ENCODE assay signal across 20 mouse cellular contexts in the genomic region with DNA sequence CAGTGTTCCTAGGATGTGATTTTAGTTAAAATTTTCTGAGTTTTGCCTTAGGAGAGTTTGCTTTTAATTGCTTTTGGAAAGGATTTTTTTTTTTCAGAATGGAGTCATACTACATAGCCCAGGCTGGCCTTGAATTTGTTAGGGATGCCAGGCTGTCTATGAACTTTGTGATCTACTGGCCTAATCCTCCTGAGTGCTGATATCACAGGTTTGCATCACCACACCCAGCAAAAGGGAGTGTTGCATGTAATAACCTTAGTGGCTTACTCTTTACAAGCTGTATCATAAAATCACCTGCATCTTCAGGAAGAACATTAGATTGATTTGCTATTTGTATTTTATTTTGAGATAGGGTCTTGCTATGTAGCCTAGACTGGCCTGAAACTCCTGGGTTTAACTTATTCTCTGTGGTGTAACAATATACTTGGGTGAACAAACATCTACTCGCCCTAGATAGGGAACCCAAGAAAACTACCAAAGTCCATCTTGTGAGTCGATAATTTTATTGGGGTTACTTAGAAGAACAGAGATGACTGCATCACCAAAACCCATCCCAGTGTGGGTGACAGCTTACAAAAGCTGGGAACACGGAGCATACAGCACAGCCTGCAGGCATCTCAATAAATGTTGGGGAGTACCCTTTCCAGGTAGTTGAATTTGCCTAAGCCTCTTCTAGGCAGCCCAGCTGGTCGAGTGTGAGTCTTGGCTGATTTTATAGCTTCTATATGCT. TPM values are rescaled to one million over a fixed set of nuclear protein-coding genes. Genes with fewer than 3 reads are reported as not detected.
DNase-seq lines count a peak whose midpoint lies in the region; ATAC-seq and TF ChIP-seq lines count a peak whose summit lies in the region.
"Had no signal": no experiment of that assay in that cellular context is flagged by ENCODE, and none has a peak within 500 bp of the region (broad histone marks: within the 10 kb centered on the region; RNA-seq: fewer than 3 reads in every experiment).

No protein-coding gene starts in this region.

- no peaks in the 10 kb centered on the region for H3K27me3 ChIP-seq in intestine, embryonic 15.5 days (replicated peaks)
- no peaks in the 10 kb centered on the region for H3K27me3 ChIP-seq in intestine, postnatal 0 days (replicated peaks; ENCODE audit: control insufficient read depth, insufficient read depth, low read length)
- H3K27me3 ChIP-seq in kidney, embryonic 16.5 days (ENCODE audit: insufficient read depth, low read length) = peaks cover 12% of the 10 kb centered on the region; the same call in 1 of the 2 replicates
- H3K27me3 ChIP-seq in stomach, postnatal 0 days (ENCODE audit: control insufficient read depth, insufficient read depth, low read length) = no peaks in the 10 kb centered on the region
- H3K27me3 ChIP-seq: embryonic facial prominence, embryonic 12.5 days; forebrain, embryonic 13.5 days; forebrain, embryonic 15.5 days had no signal

- no peaks in the 10 kb centered on the region for H3K36me3 ChIP-seq in intestine, embryonic 15.5 days
- no peaks in the 10 kb centered on the region for H3K36me3 ChIP-seq in intestine, postnatal 0 days (ENCODE audit: control insufficient read depth, insufficient read depth)
- H3K36me3 ChIP-seq in kidney, embryonic 16.5 days (ENCODE audit: insufficient read depth, low read length) = no peaks in the 10 kb centered on the region
- H3K36me3 ChIP-seq in stomach, postnatal 0 days (ENCODE audit: control insufficient read depth, insufficient read depth, low read length) = no peaks in the 10 kb centered on the region
- H3K36me3 ChIP-seq: embryonic facial prominence, embryonic 10.5 days; embryonic facial prominence, embryonic 12.5 days; forebrain, embryonic 15.5 days; G1E had no signal

- peak; percentile 8 for DNase-seq in A20 (ENCODE audit: low read depth, low spot score)
- DNase-seq in c-Kit-positive CD71-positive TER-119-positive erythroid progenitor cells, embryonic 14.5 days (ENCODE audit: low spot score) = no peak
- no peak for DNase-seq in stomach, postnatal 0 days (ENCODE audit: low spot score)
- DNase-seq: adrenal gland, adult 2 months; adrenal gland, postnatal 10 days; adrenal gland, postnatal 25 days; cerebellum, adult 11-12 months; cerebellum, adult 2 months; cerebellum, adult 9-10 months; cerebellum, postnatal 10 days; cerebellum, postnatal 25 days; forebrain, postnatal 0 days had no signal

- TF ChIP-seq CTCF in intestine, postnatal 0 days (IDR thresholded peaks at IDR 0.05; ENCODE audit: low read depth) = no peak
- no peak for TF ChIP-seq CTCF in stomach, postnatal 0 days (IDR thresholded peaks at IDR 0.05; ENCODE audit: low read depth)

- H3K4me1 ChIP-seq in intestine, embryonic 15.5 days (replicated peaks) = no peaks in the 10 kb centered on the region
- H3K4me1 ChIP-seq in intestine, postnatal 0 days (replicated peaks; ENCODE audit: control insufficient read depth, insufficient read depth, low read length) = no peaks in the 10 kb centered on the region
- H3K4me1 ChIP-seq in kidney, embryonic 16.5 days (ENCODE audit: insufficient read depth, low read length) = no peaks in the 10 kb centered on the region
- no peaks in the 10 kb centered on the region for H3K4me1 ChIP-seq in stomach, postnatal 0 days (replicated peaks; ENCODE audit: control insufficient read depth, insufficient read depth)
- H3K4me1 ChIP-seq: embryonic facial prominence, embryonic 10.5 days; embryonic facial prominence, embryonic 12.5 days; forebrain, embryonic 13.5 days; forebrain, embryonic 15.5 days had no signal

- peak; percentile 62 for ATAC-seq in intestine, embryonic 15.5 days
- peak; percentile 83 for ATAC-seq in intestine, postnatal 0 days
- ATAC-seq in kidney, embryonic 16.5 days (ENCODE audit: low FRiP score, low TSS enrichment) = no peak
- no peak for ATAC-seq in stomach, postnatal 0 days (ENCODE audit: low FRiP score, low TSS enrichment)
- ATAC-seq: forebrain, embryonic 13.5 days; forebrain, embryonic 15.5 days; forebrain, postnatal 0 days had no signal

- H3K9me3 ChIP-seq in intestine, embryonic 15.5 days = no peaks in the 10 kb centered on the region
- no peaks in the 10 kb centered on the region for H3K9me3 ChIP-seq in intestine, postnatal 0 days (ENCODE audit: control insufficient read depth)
- H3K9me3 ChIP-seq in kidney, embryonic 16.5 days (ENCODE audit: low read length) = no peaks in the 10 kb centered on the region
- H3K9me3 ChIP-seq in stomach, postnatal 0 days (ENCODE audit: control insufficient read depth, low read length) = no peaks in the 10 kb centered on the region
- H3K9me3 ChIP-seq: embryonic facial prominence, embryonic 10.5 days; embryonic facial prominence, embryonic 12.5 days; forebrain, embryonic 13.5 days; forebrain, embryonic 15.5 days; G1E had no signal

- TF ChIP-seq EP300 in stomach, postnatal 0 days (optimal IDR thresholded peaks at IDR 0.05) = no peak

- no peak overlapping the region for H3K9ac ChIP-seq in intestine, embryonic 15.5 days
- H3K9ac ChIP-seq in intestine, postnatal 0 days (ENCODE audit: low read depth, low read length) = no peak overlapping the region
- no peak overlapping the region for H3K9ac ChIP-seq in kidney, embryonic 16.5 days (replicated peaks; ENCODE audit: low read length)
- no peak overlapping the region for H3K9ac ChIP-seq in stomach, postnatal 0 days (ENCODE audit: low read length)
- H3K9ac ChIP-seq: embryonic facial prominence, embryonic 12.5 days; forebrain, embryonic 13.5 days; forebrain, embryonic 15.5 days; forebrain, postnatal 0 days had no signal

- no peak overlapping the region for H3K4me2 ChIP-seq in intestine, embryonic 15.5 days (replicated peaks)
- H3K4me2 ChIP-seq in intestine, postnatal 0 days (replicated peaks; ENCODE audit: low read depth) = no peak overlapping the region
- H3K4me2 ChIP-seq in kidney, embryonic 16.5 days (replicated peaks; ENCODE audit: low read depth, low read length) = no peak overlapping the region
- no peak overlapping the region for H3K4me2 ChIP-seq in stomach, postnatal 0 days (replicated peaks; ENCODE audit: low read depth)
- H3K4me2 ChIP-seq: embryonic facial prominence, embryonic 12.5 days; forebrain, embryonic 13.5 days; forebrain, embryonic 15.5 days had no signal

- no peak overlapping the region for H3K4me3 ChIP-seq in intestine, embryonic 15.5 days (replicated peaks)
- H3K4me3 ChIP-seq in intestine, postnatal 0 days (ENCODE audit: low read depth, low read length) = no peak overlapping the region
- no peak overlapping the region for H3K4me3 ChIP-seq in kidney, embryonic 16.5 days (ENCODE audit: low read length)
- H3K4me3 ChIP-seq in stomach, postnatal 0 days (ENCODE audit: low read depth, low read length) = no peak overlapping the region
- H3K4me3 ChIP-seq: embryonic facial prominence, embryonic 10.5 days; embryonic facial prominence, embryonic 12.5 days; forebrain, embryonic 13.5 days; forebrain, embryonic 15.5 days had no signal

- WGBS in intestine, embryonic 15.5 days = 41% methylated on average over 4 of the region's 4 CpGs
- WGBS in intestine, postnatal 0 days = 28% methylated on average over 4 of the region's 4 CpGs
- 54% methylated on average over 4 of the region's 4 CpGs for WGBS in kidney, embryonic 16.5 days
- WGBS in stomach, postnatal 0 days = 55% methylated on average over 4 of the region's 4 CpGs

- no peak overlapping the region for H3K27ac ChIP-seq in intestine, embryonic 15.5 days
- no peak overlapping the region for H3K27ac ChIP-seq in intestine, postnatal 0 days (ENCODE audit: low read depth, low read length)
- H3K27ac ChIP-seq in kidney, embryonic 16.5 days (ENCODE audit: low read length) = no peak overlapping the region
- no peak overlapping the region for H3K27ac ChIP-seq in stomach, postnatal 0 days (replicated peaks)
- H3K27ac ChIP-seq: embryonic facial prominence, embryonic 10.5 days; embryonic facial prominence, embryonic 12.5 days; forebrain, embryonic 13.5 days; forebrain, embryonic 15.5 days had no signal

RNA-seq across cellular contexts. Expression of a gene that starts 7.2 kb away (rescaled TPM):
- 1.3 and 1.7 TPM in 2 replicates for polyA plus RNA-seq in intestine, embryonic 15.5 days (2015; fragmentation: Nextera tagmentation; extraction: Ambion mirVana)
- polyA plus RNA-seq in intestine, postnatal 0 days (2015; fragmentation: Nextera tagmentation; extraction: Ambion mirVana) = 0.90 and 0.91 TPM in 2 replicates
- polyA plus RNA-seq in kidney, embryonic 16.5 days (2015; fragmentation: Nextera tagmentation; extraction: Ambion mirVana) = 2.1 and 2.2 TPM in 2 replicates
- 0.57 and 0.64 TPM in 2 replicates for polyA plus RNA-seq in stomach, postnatal 0 days (2015; fragmentation: Nextera tagmentation; extraction: Ambion mirVana)

Comparison
In these comparisons a context has a peak if more than half of its experiments do, and no peak if none do; other contexts are left out.
1. ATAC-seq: peak in intestine, embryonic 15.5 days (single experiment) and intestine, postnatal 0 days (single experiment); none in kidney, embryonic 16.5 days (single experiment) and stomach, postnatal 0 days (single experiment).